Mouse (Mus musculus): ENCODE measurements around the gene Rab36.
"Not testable (repeated sequence)": the region's sequence is repeated elsewhere in the genome, so short reads cannot be mapped to it uniquely, and the experiment has no call there.

Gene Rab36

DNA sequence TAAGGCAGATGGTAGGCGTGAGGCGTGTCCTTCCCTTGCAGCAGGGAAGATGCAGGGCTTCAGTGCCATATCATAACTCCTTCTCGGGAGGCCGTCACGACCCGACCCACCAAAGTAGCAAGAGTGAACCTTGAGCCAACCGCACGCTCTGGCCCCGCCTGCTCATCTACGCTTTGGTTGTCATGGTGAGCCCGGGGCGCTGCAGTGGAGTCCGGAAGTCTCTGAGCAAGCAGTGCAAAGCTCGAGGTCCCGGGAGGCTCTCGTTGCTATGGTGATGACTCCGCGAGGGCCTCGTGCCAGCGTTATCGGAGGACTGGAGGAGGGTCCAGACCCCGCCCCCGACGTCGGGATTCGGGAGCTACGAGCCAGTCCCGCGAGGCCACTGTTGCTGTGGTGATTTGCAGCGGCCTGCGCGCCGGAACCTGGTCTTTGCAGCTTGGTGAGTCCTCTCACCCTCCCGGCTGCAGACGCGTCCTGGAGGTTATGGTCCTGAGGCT lies at the start of gene Rab36:
Rab36 (plus strand) TSS at position 176 of the 497 bp plus-strand sequence.
- DNase-seq = peak; percentile 87

DNA sequence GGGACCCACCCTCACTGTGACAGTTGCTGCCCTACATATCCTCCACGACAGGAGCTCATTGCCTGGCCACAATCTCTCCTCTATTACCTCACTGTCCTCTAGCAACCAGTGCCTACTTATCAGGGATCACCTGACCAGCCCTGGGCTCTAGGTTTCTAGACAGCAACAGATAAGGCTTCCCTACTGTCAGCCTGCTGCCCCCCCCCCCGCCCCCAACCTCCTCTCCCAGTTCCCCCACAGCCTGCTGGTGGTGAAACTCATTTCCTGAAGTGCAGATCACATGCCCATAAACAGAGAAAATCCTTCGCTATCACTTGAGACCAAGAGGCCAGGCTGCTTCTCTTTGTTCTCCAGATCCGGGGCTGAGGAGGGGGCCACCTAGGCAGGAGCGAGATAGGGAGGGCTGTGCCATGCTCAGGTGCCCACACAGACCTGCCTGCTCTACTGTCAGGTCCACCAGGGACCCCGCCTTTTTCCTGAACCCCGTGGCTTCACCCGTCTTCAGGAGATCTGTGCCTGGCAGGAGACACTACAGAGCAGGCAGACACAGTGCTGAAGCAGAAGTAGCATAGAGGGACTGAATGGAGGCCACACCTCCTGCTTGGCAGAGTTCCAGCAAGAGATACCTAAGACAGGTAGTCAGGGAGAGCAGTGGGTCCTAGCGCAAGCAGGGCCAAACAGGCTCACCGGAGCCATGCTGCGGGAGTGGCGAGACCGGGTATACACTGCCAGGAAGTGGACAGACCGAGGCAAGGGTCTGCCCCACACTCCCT lies 49.0 kb upstream of the Rab36 start:
- DNase-seq = no peak

- DNase-seq = no peak
These were observed 47.0 kb upstream of the Rab36 start for GRCm38 (mm10) chr10:74989814-74990213.

DNA sequence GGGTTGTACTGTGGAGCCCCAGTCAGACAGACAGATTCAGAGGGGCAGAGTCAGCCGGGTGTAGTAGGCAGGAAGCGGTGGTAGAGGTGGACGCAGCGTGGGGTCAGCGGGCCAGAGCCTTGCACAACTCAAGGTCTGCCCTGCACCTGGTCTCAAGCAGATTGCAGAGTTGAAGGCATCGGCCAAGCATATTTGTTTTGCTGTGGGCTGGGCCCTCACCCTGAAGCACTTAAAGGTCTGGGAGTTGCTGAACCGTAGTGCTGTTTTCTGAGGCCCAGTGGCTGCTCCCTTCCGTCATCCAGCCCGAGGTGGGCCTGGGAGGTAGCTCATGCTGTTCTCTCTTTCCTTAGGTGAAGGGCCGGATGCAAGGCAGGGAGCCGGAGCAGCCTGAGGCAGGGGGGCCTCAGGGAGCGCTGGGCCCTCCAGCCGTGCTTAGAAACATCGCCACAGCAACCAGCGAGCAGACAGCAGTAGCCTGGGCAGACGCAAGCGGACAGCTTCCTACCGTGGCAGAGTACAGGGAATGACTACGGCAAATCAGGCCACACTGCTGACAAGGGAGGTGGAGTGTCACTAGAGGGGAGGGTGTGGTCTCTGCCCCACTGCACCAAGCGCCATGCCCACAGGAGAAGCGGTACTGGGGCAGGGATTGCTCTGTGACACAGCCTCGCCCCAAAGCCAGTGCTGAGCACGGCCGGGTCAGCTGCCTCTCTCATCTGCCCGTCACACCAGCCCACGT lies 46.1 kb upstream of the Rab36 start:
- DNase-seq = no peak

DNA sequence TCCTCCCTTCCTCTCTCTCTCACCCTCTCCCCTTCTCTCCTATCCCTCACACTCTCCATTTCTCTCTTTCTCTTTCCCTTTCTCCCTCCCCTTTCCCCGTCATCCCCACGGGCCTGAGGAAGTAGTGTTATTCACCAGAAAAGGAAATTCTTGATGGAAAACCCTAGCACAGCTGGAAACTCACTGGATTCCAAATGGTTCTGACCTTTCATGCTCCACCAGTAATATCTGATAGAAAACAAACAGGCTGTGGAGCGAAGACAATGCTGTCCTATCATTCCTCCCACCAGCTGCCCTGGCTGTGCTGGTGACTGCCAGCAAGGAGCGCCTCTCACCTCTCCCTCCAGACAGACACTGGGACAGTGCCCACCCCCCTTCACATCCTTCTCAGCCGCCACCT lies 42.0 kb upstream of the Rab36 start:
- DNase-seq = no peak

- peak; percentile 28 for DNase-seq
These were observed 41.5 kb upstream of the Rab36 start for GRCm38 (mm10) chr10:74995377-74995776.

- peak; percentile 85 for DNase-seq
These were observed 35.5 kb upstream of the Rab36 start for GRCm38 (mm10) chr10:75001391-75001790.

DNA sequence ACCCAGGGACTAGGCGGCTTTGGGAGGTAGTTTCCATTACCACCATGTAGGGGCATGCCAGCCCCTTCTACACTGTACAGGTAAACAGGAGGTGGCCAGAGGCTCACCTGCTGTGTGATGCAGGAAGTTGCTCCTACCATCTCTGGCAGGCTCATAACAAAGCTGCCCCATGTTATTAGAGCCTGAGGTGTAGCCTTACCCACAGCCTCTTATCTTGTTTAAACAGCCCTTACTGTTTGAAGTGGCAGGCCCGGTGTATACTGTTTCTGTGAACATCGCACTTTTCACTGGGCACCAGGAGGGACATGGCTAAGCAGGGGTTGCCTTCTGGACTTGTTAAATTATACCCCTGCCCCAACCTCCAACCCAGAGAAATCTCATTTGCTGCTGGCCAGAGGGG lies 32.8 kb upstream of the Rab36 start:
- no peak for DNase-seq

- DNase-seq = no peak
These were observed 29.8 kb upstream of the Rab36 start for GRCm38 (mm10) chr10:75006889-75007662.

DNA sequence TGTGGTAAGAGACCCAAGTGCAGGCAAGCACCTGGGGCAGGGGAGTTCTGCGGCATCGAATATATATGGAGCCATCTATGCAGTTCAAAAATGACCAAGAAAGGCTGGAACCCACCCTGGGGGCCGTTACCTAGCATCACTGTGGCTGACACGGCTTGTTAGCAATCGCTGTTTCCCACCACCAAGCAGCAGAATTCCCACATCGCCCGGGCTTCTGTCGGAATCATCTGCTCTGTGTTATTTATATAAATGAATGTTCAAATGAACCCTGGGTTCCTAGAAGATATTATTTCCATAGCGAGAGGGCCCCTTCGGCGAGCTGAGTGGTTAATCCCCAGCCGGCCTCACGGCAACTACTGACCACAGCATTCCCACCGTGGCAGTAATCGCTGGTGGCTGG lies 26.2 kb upstream of the Rab36 start:
- no peak for DNase-seq

GRCm38 (mm10) chr10:75015465-75015864 lies 21.4 kb upstream of the Rab36 start:
- no peak for DNase-seq

- DNase-seq = no peak
These were observed 20.4 kb upstream of the Rab36 start for GRCm38 (mm10) chr10:75016481-75016880.

GRCm38 (mm10) chr10:75020271-75020670 lies 16.6 kb upstream of the Rab36 start:
- no peak for DNase-seq

- peak; percentile 83 for DNase-seq
These were observed 15.7 kb upstream of the Rab36 start for GRCm38 (mm10) chr10:75021138-75021537.

DNA sequence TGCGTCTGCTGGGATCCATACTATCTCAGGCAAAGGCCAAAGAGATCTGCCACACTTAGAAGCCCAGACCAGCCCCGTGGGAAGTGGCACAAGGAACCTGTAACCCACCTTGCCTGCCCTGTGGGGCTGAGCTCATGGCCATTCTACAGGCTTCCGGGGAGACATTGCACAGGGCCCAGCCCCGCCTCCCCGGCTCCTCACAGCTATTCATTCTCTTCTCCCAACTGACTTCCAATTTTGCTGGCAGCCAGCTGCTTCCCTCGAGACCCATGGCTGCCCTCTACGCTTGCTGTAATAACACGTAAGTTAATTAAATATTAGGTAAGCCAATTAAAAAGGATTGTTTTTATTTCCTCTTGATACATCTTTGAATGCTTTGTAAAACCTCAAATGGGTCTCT lies 10.4 kb upstream of the Rab36 start:
- no peak for DNase-seq

GRCm38 (mm10) chr10:75028743-75029142 lies 8.1 kb upstream of the Rab36 start:
- no peak for DNase-seq

- DNase-seq = no peak
These were observed 7.2 kb upstream of the Rab36 start for GRCm38 (mm10) chr10:75029677-75030076.

- DNase-seq = no peak
These were observed 6.6 kb upstream of the Rab36 start for GRCm38 (mm10) chr10:75030234-75030633.

DNA sequence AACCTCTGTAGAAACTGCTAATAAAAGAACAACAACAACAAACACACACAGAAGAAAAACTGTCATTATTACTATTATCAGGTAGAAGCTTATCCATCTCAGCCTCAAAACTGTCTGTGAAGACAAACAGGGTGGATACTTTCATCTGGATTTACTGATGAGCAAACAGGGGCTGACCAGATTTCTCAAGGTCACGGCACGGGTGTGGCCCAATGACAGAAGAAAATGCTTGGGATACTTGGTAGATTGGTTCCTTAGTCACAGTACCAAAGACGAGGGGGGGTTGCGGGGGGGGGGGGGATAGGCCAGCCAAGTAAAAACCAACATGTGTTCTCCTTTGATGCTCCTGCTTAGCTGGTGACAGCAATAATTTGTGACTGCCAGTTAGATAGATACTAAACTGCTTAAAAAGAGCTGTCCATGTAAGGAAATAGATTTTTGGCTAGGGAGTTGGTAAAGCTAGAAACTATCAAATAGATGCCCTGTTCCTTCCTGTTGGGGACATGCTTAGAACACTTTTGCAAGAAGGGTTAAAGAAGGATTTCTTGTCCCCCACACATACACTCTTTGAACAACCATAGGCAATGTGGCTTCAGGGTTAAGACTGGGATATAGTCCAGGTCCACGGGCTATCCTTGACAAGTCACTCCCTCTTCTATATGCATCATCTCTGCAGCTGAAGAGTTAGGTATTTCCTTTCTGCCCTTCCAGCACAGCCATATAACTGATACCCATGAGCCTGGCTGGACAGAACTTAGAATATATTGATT lies 5.3 kb upstream of the Rab36 start:
- DNase-seq = no peak

GRCm38 (mm10) chr10:75032395-75032794 lies 4.5 kb upstream of the Rab36 start, which contains the start of gene Rsph14:
Rsph14 (minus strand) TSS chr10:75032586.
- DNase-seq = peak; percentile 61

GRCm38 (mm10) chr10:75042060-75042459 lies 5.2 kb downstream of the Rab36 start:
- DNase-seq = not testable (repeated sequence)

GRCm38 (mm10) chr10:75044459-75044858 lies 7.6 kb downstream of the Rab36 start:
- no peak for DNase-seq

All from cerebellum, adult 9-10 months (tissue).